Mouse (Mus musculus) erythroblast, embryonic 14.5 days (primary cell): ENCODE data around the gene Sprr1a.

Source experiments
- GATA1 ChIP-seq: IDR thresholded peaks from 2 replicates; pipeline ENCODE4 v1.6.1; 2012; ENCODE audit warnings: low read length, inconsistent platforms, mixed read lengths
- TAL1 ChIP-seq: IDR thresholded peaks from 3 replicates; pipeline ENCODE4 v1.6.1; 2012; ENCODE audit warnings: low read length, inconsistent platforms, mixed read lengths

- TF ChIP-seq TAL1 (no peak), GATA1 (no peak)
Measured at GRCm38 (mm10) chr3:92512325-92512724, 26.6 kb upstream of the Sprr1a start.
